Mouse (Mus musculus) common myeloid progenitor, adult 5-6 weeks (primary cell): ENCODE results near the gene Tacc2. TPM values are rescaled to one million over a fixed set of nuclear protein-coding genes. Genes with fewer than 3 reads are reported as not detected.
"Not testable (repeated sequence)": the region's sequence is repeated elsewhere in the genome, so short reads cannot be mapped to it uniquely, and the experiment has no call there.

Experiments
- ATAC-seq: replicated peaks from 2 replicates; pipeline ENCODE4 v1.8.0; 2016; ENCODE audit warnings: low read depth, mild to moderate bottlenecking, moderate TSS enrichment, inconsistent platforms; ENCODE audit not compliant: poor library complexity, severe bottlenecking
- total RNA-seq: library from RNA; stranded (forward); fragments of 200-1000, 187-1606 nt; gene quantifications from 2 replicates; pipeline ENCODE4 v1.2.3, GENCODE M21; 2017

Gene Tacc2
- total RNA-seq, 1 experiment from 2014 or later, result 3.6 TPM

- ATAC-seq, result no peak
Observed at GRCm38 (mm10) chr7:130568783-130569436, 8.3 kb upstream of the Tacc2 start.

- ATAC-seq, result no peak
Observed at GRCm38 (mm10) chr7:130570472-130570871, 6.8 kb upstream of the Tacc2 start.

GRCm38 (mm10) chr7:130572821-130573220, 4.4 kb upstream of the Tacc2 start, which contains the start of gene Nsmce4a:
Gene Nsmce4a, minus strand, starts transcription at chr7:130573118.
- ATAC-seq, result no peak

GRCm38 (mm10) chr7:130573746-130574145, 3.5 kb upstream of the Tacc2 start:
- no peak for ATAC-seq

- ATAC-seq, result no peak
Observed at GRCm38 (mm10) chr7:130574211-130574991, 2.8 kb upstream of the Tacc2 start.

- peak; percentile 39 for ATAC-seq
Observed at GRCm38 (mm10) chr7:130576981-130577380, 257 bp upstream of the Tacc2 start.

GRCm38 (mm10) chr7:130578066-130578465, 828 bp downstream of the Tacc2 start:
- ATAC-seq, result no peak

- ATAC-seq, result no peak
Observed at GRCm38 (mm10) chr7:130578607-130579006, 1.4 kb downstream of the Tacc2 start.

GRCm38 (mm10) chr7:130586521-130587072, 9.4 kb downstream of the Tacc2 start:
- no peak for ATAC-seq

GRCm38 (mm10) chr7:130590081-130590828, 13.0 kb downstream of the Tacc2 start:
- no peak for ATAC-seq

- peak; percentile 53 for ATAC-seq
Observed at GRCm38 (mm10) chr7:130590845-130591437, 13.7 kb downstream of the Tacc2 start.

GRCm38 (mm10) chr7:130592975-130593374, 15.7 kb downstream of the Tacc2 start:
- ATAC-seq, result not testable (repeated sequence)

- peak; percentile 54 for ATAC-seq
Observed at GRCm38 (mm10) chr7:130593375-130594239, 16.4 kb downstream of the Tacc2 start.

- not testable (repeated sequence) for ATAC-seq
Observed at GRCm38 (mm10) chr7:130596079-130596855, 19.0 kb downstream of the Tacc2 start.

- ATAC-seq, result no peak
Observed at GRCm38 (mm10) chr7:130597546-130597945, 20.3 kb downstream of the Tacc2 start.

- no peak for ATAC-seq
Observed at GRCm38 (mm10) chr7:130600074-130600473, 22.8 kb downstream of the Tacc2 start.

GRCm38 (mm10) chr7:130600546-130600945, 23.3 kb downstream of the Tacc2 start:
- ATAC-seq, result no peak

GRCm38 (mm10) chr7:130602804-130603203, 25.6 kb downstream of the Tacc2 start:
- no peak for ATAC-seq
